Mouse (Mus musculus) cerebellum, adult 2 months (tissue): Measurements from ENCODE around the gene Gm49361.

Experiments used
- CTCF ChIP-seq: fragments of 200-500 bp; IDR thresholded peaks from 2 replicates; pipeline ENCODE4 v1.5.1; 2011; ENCODE audit warnings: low read depth, mild to moderate bottlenecking, control low read depth, low read length, moderate library complexity, borderline replicate concordance; ENCODE audit not compliant: insufficient read depth
- POLR2A ChIP-seq: fragments of 200-500 bp; IDR thresholded peaks from 2 replicates; pipeline ENCODE4 v1.6.1; 2011; ENCODE audit warnings: low read length, control low read depth, borderline replicate concordance; ENCODE audit not compliant: insufficient read depth

GRCm38 (mm10) chr14:57744547-57744946, 1.4 kb downstream of the Gm49361 start:
- no peak for TF ChIP-seq POLR2A
- no peak for TF ChIP-seq CTCF
